ENCODE assay signal across 8 mouse cellular contexts in genomic region chr5:142448076-142448475, GRCm38 (mm10). TPM values are rescaled to one million over a fixed set of nuclear protein-coding genes. Genes with fewer than 3 reads are reported as not detected.
DNase-seq lines count a peak whose midpoint lies in the region; ATAC-seq and TF ChIP-seq lines count a peak whose summit lies in the region.

No protein-coding gene starts in this region.

- peak; percentile 97; the same call in 1 of the 2 replicates for TF ChIP-seq CTCF in gastrocnemius, adult 2 months (IDR thresholded peaks at IDR 0.05)
- peak; percentile 99 for TF ChIP-seq CTCF in hindbrain, postnatal 0 days (IDR thresholded peaks at IDR 0.05; ENCODE audit: low read depth)

- H3K4me1 ChIP-seq in hindbrain, postnatal 0 days (ENCODE audit: insufficient read depth, low read length): peaks cover 15% of the 10 kb centered on the region

- 5% methylated on average over 9 of the region's 9 CpGs for WGBS in hindbrain, postnatal 0 days

- no peak overlapping the region for H3K4me2 ChIP-seq in hindbrain, postnatal 0 days (ENCODE audit: low read depth, low read length)

- intact Hi-C loops in gastrocnemius, adult 2 months (cut with DNase I): loop anchor here (1.0 to 5.0 kb wide), 3 partner anchors 47 to 126 kb away; partner anchors contain the start of gene Foxk1

- peak; percentile 83 for ATAC-seq in hindbrain, postnatal 0 days

- H3K36me3 ChIP-seq in hindbrain, postnatal 0 days (ENCODE audit: insufficient read depth, low read length): peaks cover 7% of the 10 kb centered on the region; the same call in 1 of the 2 replicates

- peak overlapping the region; percentile 38; the same call in 1 of the 2 replicates for H3K4me3 ChIP-seq in gastrocnemius, adult 2 months
- H3K4me3 ChIP-seq in hindbrain, postnatal 0 days (ENCODE audit: low read length): no peak overlapping the region

- H3K27ac ChIP-seq in gastrocnemius, adult 2 months: peak overlapping the region; percentile 35
- 0 out of 2 replicates have a peak overlapping the region, but pooled peaks have one; percentile 3 for H3K27ac ChIP-seq in hindbrain, postnatal 0 days

- no peaks in the 10 kb centered on the region for H3K9me3 ChIP-seq in hindbrain, postnatal 0 days (ENCODE audit: low read length)

- no peaks in the 10 kb centered on the region for H3K27me3 ChIP-seq in hindbrain, postnatal 0 days (ENCODE audit: insufficient read depth, low read length)

- DNase-seq in WW6 (ENCODE audit: low read depth, low spot score): peak; percentile 82
- DNase-seq in cerebellum, postnatal 4 days (ENCODE audit: low spot score in 2 of 2): peak; percentile 87 to 95
- DNase-seq in gastrocnemius, adult 2 months: peak; percentile 89
- DNase-seq in hindbrain, postnatal 0 days (ENCODE audit: low spot score): peak; percentile 96
- peak; percentile 92 to 97 for DNase-seq in left cerebral cortex, adult 18-20 months (ENCODE audit: low spot score in 2 of 2)
- DNase-seq in lung, postnatal 4 days: peak; percentile 90 to 93
- DNase-seq in right cerebral cortex, adult 18-20 months: peak; percentile 86
- peak; percentile 66 for DNase-seq in urinary bladder, adult 2 months (ENCODE audit: low spot score)

- no peak overlapping the region for H3K9ac ChIP-seq in hindbrain, postnatal 0 days (replicated peaks; ENCODE audit: low read length)

RNA-seq across cellular contexts. Expression of gene Ap5z1, which starts 15.7 kb away (rescaled TPM):
- total RNA-seq in gastrocnemius, adult 2 months (2021): 1 to 10 TPM; 3.7 to 5.0 TPM
- total RNA-seq in hindbrain, postnatal 0 days (2014; rRNA removed): 12.8 and 22.1 TPM in 2 replicates
- polyA plus RNA-seq in hindbrain, postnatal 0 days (2015; fragmentation: Nextera tagmentation; extraction: Ambion mirVana): 7.5 and 7.9 TPM in 2 replicates
- 10 to 100 TPM; 18.3 to 20.5 TPM for total RNA-seq in left cerebral cortex, adult 18-20 months (2021)
- polyA plus RNA-seq in urinary bladder, adult 2 months (2012; rRNA removed): 17.1 and 18.6 TPM in 2 replicates

RNA-seq across cellular contexts. Expression of gene Foxk1, which starts 46.8 kb away (rescaled TPM):
- 10 to 100 TPM; 12.2 to 18.9 TPM for total RNA-seq in gastrocnemius, adult 2 months (2021)
- 23.3 and 24.0 TPM in 2 replicates for total RNA-seq in hindbrain, postnatal 0 days (2014; rRNA removed)
- 4.6 and 6.0 TPM in 2 replicates for polyA plus RNA-seq in hindbrain, postnatal 0 days (2015; fragmentation: Nextera tagmentation; extraction: Ambion mirVana)
- total RNA-seq in left cerebral cortex, adult 18-20 months (2021): 10 to 100 TPM; 40.8 to 41.1 TPM
- 13.8 and 21.3 TPM in 2 replicates for polyA plus RNA-seq in urinary bladder, adult 2 months (2012; rRNA removed)
